Mouse (Mus musculus): ENCODE measurements around the gene Zmynd11. TPM values are rescaled to one million over a fixed set of nuclear protein-coding genes. Genes with fewer than 3 reads are reported as not detected.

The Zmynd11 gene
- polyA plus RNA-seq, 1 experiment from 2014 or later: 67.1 TPM

DNA sequence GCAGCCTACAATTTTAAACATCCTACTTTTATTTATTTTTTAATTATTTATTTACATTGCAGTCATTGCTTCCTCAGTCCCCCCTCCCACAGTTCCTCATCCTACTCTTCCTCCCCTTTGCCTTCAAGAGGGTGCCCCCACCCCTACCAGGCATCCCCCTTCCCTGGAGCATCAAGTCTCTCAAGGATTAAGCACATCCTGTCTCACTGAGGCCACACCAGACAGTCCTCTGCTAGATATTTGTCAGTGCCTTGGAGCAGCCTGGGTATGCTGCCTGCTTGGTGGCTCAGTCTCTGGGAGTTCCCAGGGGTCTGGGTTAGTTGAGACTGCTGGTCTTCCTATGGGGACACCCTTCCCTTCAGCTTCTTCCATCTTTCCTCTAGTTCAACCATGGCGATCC is 91.0 kb downstream of the Zmynd11 start:
- H3K27me3 ChIP-seq (ENCODE audit: insufficient read depth, low read length): no peaks in the 10 kb centered on the region
- no peaks in the 10 kb centered on the region for H3K36me3 ChIP-seq (ENCODE audit: insufficient read depth, low read length)
- H3K4me3 ChIP-seq (replicated peaks; ENCODE audit: low read depth, low read length): no peak overlapping the region
- no peak overlapping the region for H3K4me2 ChIP-seq (ENCODE audit: low read length)
- H3K4me1 ChIP-seq (replicated peaks; ENCODE audit: insufficient read depth, low read length): no peaks in the 10 kb centered on the region
- WGBS: 90% methylated on average over 1 of the region's 1 CpGs
- no peak for TF ChIP-seq CTCF (IDR thresholded peaks at IDR 0.05; ENCODE audit: low read depth)
- DNase-seq (ENCODE audit: low spot score): no peak
- no peak for ATAC-seq (replicated peaks; ENCODE audit: low FRiP score, low read depth)
- no peak overlapping the region for H3K9ac ChIP-seq (ENCODE audit: low read depth, low read length)
- H3K9me3 ChIP-seq (replicated peaks; ENCODE audit: low read length): no peaks in the 10 kb centered on the region
- no peak overlapping the region for H3K27ac ChIP-seq

GRCm38 (mm10) chr13:9669246-9669645 is 95.9 kb downstream of the Zmynd11 start:
- DNase-seq (ENCODE audit: low spot score) (no peak), ATAC-seq (replicated peaks; ENCODE audit: low FRiP score, low read depth) (no peak)
- no peak for TF ChIP-seq CTCF (IDR thresholded peaks at IDR 0.05; ENCODE audit: low read depth)
- H3K9ac ChIP-seq (ENCODE audit: low read depth, low read length): no peak overlapping the region
- H3K4me2 ChIP-seq (ENCODE audit: low read length): no peak overlapping the region
- no peaks in the 10 kb centered on the region for H3K27me3 ChIP-seq (ENCODE audit: insufficient read depth, low read length)
- no peaks in the 10 kb centered on the region for H3K9me3 ChIP-seq (replicated peaks; ENCODE audit: low read length)
- H3K4me1 ChIP-seq (replicated peaks; ENCODE audit: insufficient read depth, low read length): no peaks in the 10 kb centered on the region
- WGBS: 88% methylated on average over 5 of the region's 5 CpGs
- H3K4me3 ChIP-seq (replicated peaks; ENCODE audit: low read depth, low read length): no peak overlapping the region
- no peaks in the 10 kb centered on the region for H3K36me3 ChIP-seq (ENCODE audit: insufficient read depth, low read length)
- no peak overlapping the region for H3K27ac ChIP-seq

- H3K4me1 ChIP-seq (replicated peaks; ENCODE audit: insufficient read depth, low read length): no peaks in the 10 kb centered on the region
- H3K36me3 ChIP-seq (ENCODE audit: insufficient read depth, low read length): no peaks in the 10 kb centered on the region
- no peak for TF ChIP-seq CTCF (IDR thresholded peaks at IDR 0.05; ENCODE audit: low read depth)
- H3K27ac ChIP-seq: no peak overlapping the region
- no peak for ATAC-seq (replicated peaks; ENCODE audit: low FRiP score, low read depth)
- no peak overlapping the region for H3K4me3 ChIP-seq (replicated peaks; ENCODE audit: low read depth, low read length)
- H3K9ac ChIP-seq (ENCODE audit: low read depth, low read length): no peak overlapping the region
- H3K4me2 ChIP-seq (ENCODE audit: low read length): no peak overlapping the region
- no peaks in the 10 kb centered on the region for H3K9me3 ChIP-seq (replicated peaks; ENCODE audit: low read length)
- DNase-seq (ENCODE audit: low spot score): no peak
- WGBS: 78% methylated on average over 7 of the region's 7 CpGs
- no peaks in the 10 kb centered on the region for H3K27me3 ChIP-seq (ENCODE audit: insufficient read depth, low read length)
These were observed 97.1 kb downstream of the Zmynd11 start for GRCm38 (mm10) chr13:9667954-9668496.

DNA sequence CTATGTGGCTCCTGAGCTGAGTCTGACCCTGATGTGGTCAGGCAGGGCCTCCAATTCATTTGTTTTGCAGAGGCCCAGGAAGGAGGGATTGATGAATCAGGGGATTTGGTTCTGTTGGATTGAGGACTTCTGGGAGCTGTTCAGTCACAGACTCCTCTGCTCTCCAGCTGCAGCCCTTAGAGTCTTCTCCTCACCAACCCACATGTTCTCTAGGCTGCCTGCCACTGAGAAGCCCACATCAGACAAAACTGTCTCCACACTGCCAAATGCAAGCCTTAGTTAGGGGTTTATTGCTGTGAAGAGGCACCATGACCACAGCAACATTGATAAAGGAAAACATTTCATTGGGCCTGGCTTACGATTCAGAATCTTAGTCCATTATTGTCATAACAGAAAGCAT is 101.5 kb downstream of the Zmynd11 start:
- Histone ChIP-seq H3K4me3 (replicated peaks; ENCODE audit: low read depth, low read length) (no peak overlapping the region), H3K9ac (ENCODE audit: low read depth, low read length) (no peak overlapping the region), H3K27ac (no peak overlapping the region), H3K27me3 (ENCODE audit: insufficient read depth, low read length) (no peaks in the 10 kb centered on the region), H3K4me2 (ENCODE audit: low read length) (no peak overlapping the region), H3K4me1 (replicated peaks; ENCODE audit: insufficient read depth, low read length) (no peaks in the 10 kb centered on the region), H3K36me3 (ENCODE audit: insufficient read depth, low read length) (0 out of 2 replicates have a peak, but pooled peaks cover 7% of the 10 kb centered on the region), H3K9me3 (replicated peaks; ENCODE audit: low read length) (no peaks in the 10 kb centered on the region)
- DNase-seq (ENCODE audit: low spot score) (no peak), ATAC-seq (replicated peaks; ENCODE audit: low FRiP score, low read depth) (no peak)
- 100% methylated on average over 1 of the region's 1 CpGs for WGBS
- TF ChIP-seq CTCF (IDR thresholded peaks at IDR 0.05; ENCODE audit: low read depth): no peak

- no peak for TF ChIP-seq CTCF (IDR thresholded peaks at IDR 0.05; ENCODE audit: low read depth)
- H3K4me2 ChIP-seq (ENCODE audit: low read length): no peak overlapping the region
- H3K9me3 ChIP-seq (replicated peaks; ENCODE audit: low read length): no peaks in the 10 kb centered on the region
- no peak for ATAC-seq (replicated peaks; ENCODE audit: low FRiP score, low read depth)
- DNase-seq (ENCODE audit: low spot score): peak; percentile 29
- no peaks in the 10 kb centered on the region for H3K4me1 ChIP-seq (replicated peaks; ENCODE audit: insufficient read depth, low read length)
- H3K9ac ChIP-seq (ENCODE audit: low read depth, low read length): no peak overlapping the region
- 14% methylated on average over 1 of the region's 1 CpGs for WGBS
- H3K36me3 ChIP-seq (ENCODE audit: insufficient read depth, low read length): 0 out of 2 replicates have a peak, but pooled peaks cover 7% of the 10 kb centered on the region
- H3K4me3 ChIP-seq (replicated peaks; ENCODE audit: low read depth, low read length): no peak overlapping the region
- no peaks in the 10 kb centered on the region for H3K27me3 ChIP-seq (ENCODE audit: insufficient read depth, low read length)
- H3K27ac ChIP-seq: no peak overlapping the region
These were observed 104.4 kb downstream of the Zmynd11 start for GRCm38 (mm10) chr13:9660711-9661110.

DNA sequence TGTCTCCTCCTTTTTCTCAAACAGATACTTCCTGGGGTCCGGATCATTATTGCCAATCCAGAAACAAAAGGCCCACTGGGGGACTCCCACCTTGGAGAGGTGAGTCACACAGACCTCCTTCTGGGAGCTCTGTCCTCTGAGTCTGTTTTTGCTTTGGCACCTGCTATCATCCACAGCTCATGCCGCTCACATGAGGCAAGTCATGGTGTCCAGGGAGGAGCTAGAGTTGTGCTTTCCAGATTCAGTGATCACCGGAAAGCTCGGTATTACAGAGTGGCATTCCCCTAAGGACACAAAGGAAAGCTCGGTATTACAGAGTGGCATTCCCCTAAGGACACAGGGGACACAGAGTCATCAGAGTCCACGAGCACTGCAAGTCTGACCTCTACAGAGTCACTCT is 108.5 kb downstream of the Zmynd11 start:
- no peak overlapping the region for H3K4me2 ChIP-seq (ENCODE audit: low read length)
- no peak for ATAC-seq (replicated peaks; ENCODE audit: low FRiP score, low read depth)

GRCm38 (mm10) chr13:9653018-9653417 is 112.1 kb downstream of the Zmynd11 start:
- Histone ChIP-seq H3K4me3 (replicated peaks; ENCODE audit: low read depth, low read length) (no peak overlapping the region), H3K9ac (ENCODE audit: low read depth, low read length) (no peak overlapping the region), H3K9me3 (replicated peaks; ENCODE audit: low read length) (no peaks in the 10 kb centered on the region), H3K27ac (no peak overlapping the region), H3K4me1 (replicated peaks; ENCODE audit: insufficient read depth, low read length) (no peaks in the 10 kb centered on the region), H3K36me3 (ENCODE audit: insufficient read depth, low read length) (no peaks in the 10 kb centered on the region), H3K4me2 (ENCODE audit: low read length) (no peak overlapping the region), H3K27me3 (ENCODE audit: insufficient read depth, low read length) (no peaks in the 10 kb centered on the region)
- ATAC-seq (replicated peaks; ENCODE audit: low FRiP score, low read depth) (no peak), DNase-seq (ENCODE audit: low spot score) (no peak)
- no peak for TF ChIP-seq CTCF (IDR thresholded peaks at IDR 0.05; ENCODE audit: low read depth)
- 77% methylated on average over 3 of the region's 3 CpGs for WGBS

More for the DNA sequence above, 108.5 kb downstream of the Zmynd11 start:
- H3K27ac ChIP-seq: no peak overlapping the region
- H3K36me3 ChIP-seq (ENCODE audit: insufficient read depth, low read length): 0 out of 2 replicates have a peak, but pooled peaks cover 7% of the 10 kb centered on the region
- TF ChIP-seq CTCF (IDR thresholded peaks at IDR 0.05; ENCODE audit: low read depth): no peak
- WGBS: 95% methylated on average over 6 of the region's 6 CpGs
- no peak overlapping the region for H3K4me3 ChIP-seq (replicated peaks; ENCODE audit: low read depth, low read length)
- no peaks in the 10 kb centered on the region for H3K4me1 ChIP-seq (replicated peaks; ENCODE audit: insufficient read depth, low read length)
- H3K27me3 ChIP-seq (ENCODE audit: insufficient read depth, low read length): no peaks in the 10 kb centered on the region
- H3K9ac ChIP-seq (ENCODE audit: low read depth, low read length): no peak overlapping the region
- DNase-seq (ENCODE audit: low spot score): no peak
- H3K9me3 ChIP-seq (replicated peaks; ENCODE audit: low read length): no peaks in the 10 kb centered on the region

All from kidney, postnatal 0 days (tissue).